Mouse (Mus musculus) kidney, postnatal 10 days (tissue): ENCODE results near the gene Nckap5l.

ENCODE experiments used
- DNase-seq: peaks from one replicate; pipeline ENCODE4 v3.0.0; 2021; ENCODE audit warnings: mixed read lengths

Gene Nckap5l

GRCm38 (mm10) chr15:99457606-99458401 is at the start of gene Nckap5l:
TSS of gene Nckap5l (minus strand) at chr15:99457748.
- DNase-seq: peak; percentile 97

GRCm38 (mm10) chr15:99505324-99506095 is 48.0 kb upstream of the Nckap5l start:
- DNase-seq: peak; percentile 50

GRCm38 (mm10) chr15:99503256-99503655 is 45.7 kb upstream of the Nckap5l start:
- DNase-seq: no peak

- DNase-seq: peak; percentile 47
Observed at GRCm38 (mm10) chr15:99502311-99502831, 44.8 kb upstream of the Nckap5l start.

GRCm38 (mm10) chr15:99501292-99502260 is 44.0 kb upstream of the Nckap5l start:
- DNase-seq: no peak

- DNase-seq: no peak
Observed at GRCm38 (mm10) chr15:99500320-99500719, 42.8 kb upstream of the Nckap5l start.

GRCm38 (mm10) chr15:99499726-99500125 is 42.2 kb upstream of the Nckap5l start:
- no peak for DNase-seq

- peak; percentile 65 for DNase-seq
Observed at GRCm38 (mm10) chr15:99498781-99499180, 41.2 kb upstream of the Nckap5l start.

GRCm38 (mm10) chr15:99498356-99498755 is 40.8 kb upstream of the Nckap5l start:
- no peak for DNase-seq

- peak; percentile 82 for DNase-seq
Observed at GRCm38 (mm10) chr15:99497527-99498242, 40.1 kb upstream of the Nckap5l start.

- DNase-seq: peak; percentile 69
Observed at GRCm38 (mm10) chr15:99497061-99497460, 39.5 kb upstream of the Nckap5l start.

GRCm38 (mm10) chr15:99484745-99485144 is 27.2 kb upstream of the Nckap5l start:
- no peak for DNase-seq

- DNase-seq: no peak
Observed at GRCm38 (mm10) chr15:99475814-99476213, 18.3 kb upstream of the Nckap5l start.

- DNase-seq: peak; percentile 93
Observed at GRCm38 (mm10) chr15:99474576-99474926, 17.0 kb upstream of the Nckap5l start, which contains the start of gene Bcdin3d. TSS of gene Bcdin3d (minus strand) at chr15:99474730.

- peak; percentile 84 for DNase-seq
Observed at GRCm38 (mm10) chr15:99473801-99474575, 16.4 kb upstream of the Nckap5l start.

- DNase-seq: no peak
Observed at GRCm38 (mm10) chr15:99472972-99473371, 15.4 kb upstream of the Nckap5l start.

- DNase-seq: no peak
Observed at GRCm38 (mm10) chr15:99471677-99472063, 14.1 kb upstream of the Nckap5l start.

- peak; percentile 80 for DNase-seq
Observed at GRCm38 (mm10) chr15:99470971-99471676, 13.6 kb upstream of the Nckap5l start.

- peak; percentile 54 for DNase-seq
Observed at GRCm38 (mm10) chr15:99470224-99470761, 12.7 kb upstream of the Nckap5l start.

- no peak for DNase-seq
Observed at GRCm38 (mm10) chr15:99469736-99470135, 12.2 kb upstream of the Nckap5l start.
